18 mouse cellular contexts compared by ENCODE assay signal in genomic region chr9:61199891-61200290, GRCm38 (mm10).
A peak's percentile ranks its signal among the peaks of the same experiment; 100 is the strongest.
DNase-seq lines count a peak whose midpoint lies in the region; ATAC-seq and TF ChIP-seq lines count a peak whose summit lies in the region.
"Had no signal": no experiment of that assay in that cellular context is flagged by ENCODE, and none has a peak within 500 bp of the region (broad histone marks: within the 10 kb centered on the region; RNA-seq: fewer than 3 reads in every experiment).

No protein-coding gene starts in this region.

- no peak overlapping the region for H3K4me2 ChIP-seq in kidney, embryonic 14.5 days (replicated peaks; ENCODE audit: low read depth, low read length)
- no peak overlapping the region for H3K4me2 ChIP-seq in lung, postnatal 0 days (replicated peaks; ENCODE audit: low read depth, low read length)
- H3K4me2 ChIP-seq: heart, embryonic 12.5 days; midbrain, embryonic 11.5 days; neural tube, embryonic 13.5 days had no signal

- peak overlapping the region; percentile 70; the same call in 1 of the 2 replicates for H3K27ac ChIP-seq in kidney, embryonic 14.5 days (ENCODE audit: low read depth, low read length)
- no peak overlapping the region for H3K27ac ChIP-seq in lung, postnatal 0 days (ENCODE audit: low read length)
- H3K27ac ChIP-seq in limb, embryonic 10.5 days: peak overlapping the region; percentile 65
- no peak overlapping the region for H3K27ac ChIP-seq in left cerebral cortex, adult 2 months

- no peaks in the 10 kb centered on the region for H3K27me3 ChIP-seq in kidney, embryonic 14.5 days (ENCODE audit: control insufficient read depth, insufficient read depth, low read length)
- H3K27me3 ChIP-seq in lung, postnatal 0 days (replicated peaks; ENCODE audit: insufficient read depth, low read length): 0 out of 2 replicates have a peak, but pooled peaks cover 6% of the 10 kb centered on the region
- peaks cover 32% of the 10 kb centered on the region for H3K27me3 ChIP-seq in limb, embryonic 10.5 days (ENCODE audit: low read depth, poor library complexity, severe bottlenecking)
- H3K27me3 ChIP-seq: neural tube, embryonic 13.5 days had no signal

- H3K4me1 ChIP-seq in kidney, embryonic 14.5 days (ENCODE audit: control insufficient read depth, insufficient read depth, low read length): peaks cover 19% of the 10 kb centered on the region
- no peaks in the 10 kb centered on the region for H3K4me1 ChIP-seq in lung, postnatal 0 days (ENCODE audit: insufficient read depth, low read depth, low read length)
- peaks cover 49% of the 10 kb centered on the region for H3K4me1 ChIP-seq in limb, embryonic 10.5 days

- no peak for DNase-seq in kidney, adult 9 months
- peak; percentile 9 for DNase-seq in lung, postnatal 0 days (ENCODE audit: low spot score)
- no peak for DNase-seq in lung, postnatal 10 days
- no peak for DNase-seq in limb, embryonic 10.5 days (ENCODE audit: low spot score)
- DNase-seq in heart, postnatal 25 days (ENCODE audit: low spot score): no peak
- no peak for DNase-seq in left cerebral cortex, adult 2 months (ENCODE audit: extremely low spot score in 1 of 2, low spot score in 2 of 2)
- DNase-seq: B cell, adult 2 months; cerebellum, adult 9-11 months; forebrain, postnatal 0 days; heart, postnatal 36 days; kidney, postnatal 25 days; lung, postnatal 36 days; right cerebral cortex, postnatal 14 days; thymus, postnatal 4 days had no signal

- no peaks in the 10 kb centered on the region for H3K36me3 ChIP-seq in kidney, embryonic 14.5 days (ENCODE audit: control insufficient read depth, insufficient read depth, low read length)
- H3K36me3 ChIP-seq in lung, postnatal 0 days (ENCODE audit: insufficient read depth, low read length): no peaks in the 10 kb centered on the region
- no peaks in the 10 kb centered on the region for H3K36me3 ChIP-seq in limb, embryonic 10.5 days
- H3K36me3 ChIP-seq: heart, embryonic 12.5 days; neural tube, embryonic 13.5 days had no signal

- no peaks in the 10 kb centered on the region for H3K9me3 ChIP-seq in kidney, embryonic 14.5 days (ENCODE audit: control insufficient read depth, low read length)
- no peaks in the 10 kb centered on the region for H3K9me3 ChIP-seq in lung, postnatal 0 days (ENCODE audit: low read length)
- H3K9me3 ChIP-seq in limb, embryonic 10.5 days (replicated peaks): no peaks in the 10 kb centered on the region
- H3K9me3 ChIP-seq: heart, embryonic 12.5 days; neural tube, embryonic 13.5 days had no signal

- 16% methylated on average over 8 of the region's 8 CpGs for WGBS in kidney, embryonic 14.5 days
- WGBS in lung, postnatal 0 days: 24% methylated on average over 8 of the region's 8 CpGs
- WGBS in limb, embryonic 10.5 days: 18% methylated on average over 8 of the region's 8 CpGs

- no peak overlapping the region for H3K4me3 ChIP-seq in kidney, embryonic 14.5 days (ENCODE audit: low read length)
- H3K4me3 ChIP-seq in lung, postnatal 0 days (ENCODE audit: low read depth, low read length): no peak overlapping the region
- H3K4me3 ChIP-seq in limb, embryonic 10.5 days: no peak overlapping the region
- H3K4me3 ChIP-seq in left cerebral cortex, adult 2 months: no peak overlapping the region
- H3K4me3 ChIP-seq: heart, embryonic 12.5 days; neural tube, embryonic 13.5 days had no signal

- no peak for ATAC-seq in kidney, embryonic 14.5 days (ENCODE audit: low FRiP score, low TSS enrichment)
- ATAC-seq in lung, postnatal 0 days: no peak; the same call in 1 of the 2 replicates
- ATAC-seq: forebrain, postnatal 0 days had no signal

- no peak for TF ChIP-seq EP300 in lung, postnatal 0 days (IDR thresholded peaks at IDR 0.05)

- intact Hi-C loops in heart, postnatal 25 days (cut with DNase I): no loop called here
- intact Hi-C loops in left cerebral cortex, adult 2 months (cut with DNase I): no loop called here

- no peak overlapping the region for H3K9ac ChIP-seq in kidney, embryonic 14.5 days (ENCODE audit: low read depth, low read length)
- no peak overlapping the region for H3K9ac ChIP-seq in lung, postnatal 0 days (replicated peaks; ENCODE audit: low read depth)
- H3K9ac ChIP-seq: forebrain, postnatal 0 days; heart, embryonic 12.5 days; neural tube, embryonic 13.5 days had no signal

- TF ChIP-seq CTCF in lung, postnatal 0 days (IDR thresholded peaks at IDR 0.05): no peak
- no peak for TF ChIP-seq CTCF in left cerebral cortex, adult 2 months (IDR thresholded peaks at IDR 0.05)

Comparison
In these comparisons a context has a peak if more than half of its experiments do, and no peak if none do; other contexts are left out.
1. H3K27ac ChIP-seq: peak in kidney, embryonic 14.5 days (single experiment) and limb, embryonic 10.5 days (single experiment); none in lung, postnatal 0 days (single experiment) and left cerebral cortex, adult 2 months (single experiment).